Mouse (Mus musculus): ENCODE results near the gene Slc35e3. TPM values are rescaled to one million over a fixed set of nuclear protein-coding genes. Genes with fewer than 3 reads are reported as not detected.

Gene Slc35e3
- polyA plus RNA-seq, 1 experiment from 2014 or later = 2.5 TPM

GRCm38 (mm10) chr10:117689297-117690100 lies 56.7 kb downstream of the Slc35e3 start:
- no peak overlapping the region for H3K4me2 ChIP-seq (ENCODE audit: low read depth, low read length)
- H3K9ac ChIP-seq (ENCODE audit: low read depth, low read length) = no peak overlapping the region
- no peaks in the 10 kb centered on the region for H3K9me3 ChIP-seq (replicated peaks; ENCODE audit: control insufficient read depth, low read length)
- no peak overlapping the region for H3K27ac ChIP-seq (ENCODE audit: low read length)
- ATAC-seq (ENCODE audit: low read depth) = no peak
- no peak overlapping the region for H3K4me3 ChIP-seq (ENCODE audit: low read depth, low read length)
- H3K36me3 ChIP-seq (ENCODE audit: control insufficient read depth, insufficient read depth) = peaks cover 44% of the 10 kb centered on the region
- 92% methylated on average over 11 of the region's 11 CpGs for WGBS (ENCODE audit: insufficient replicate concordance)
- H3K27me3 ChIP-seq (ENCODE audit: control insufficient read depth, insufficient read depth, low read depth, low read length) = no peaks in the 10 kb centered on the region
- no peaks in the 10 kb centered on the region for H3K4me1 ChIP-seq (ENCODE audit: control insufficient read depth, low read depth, low read length)

DNA sequence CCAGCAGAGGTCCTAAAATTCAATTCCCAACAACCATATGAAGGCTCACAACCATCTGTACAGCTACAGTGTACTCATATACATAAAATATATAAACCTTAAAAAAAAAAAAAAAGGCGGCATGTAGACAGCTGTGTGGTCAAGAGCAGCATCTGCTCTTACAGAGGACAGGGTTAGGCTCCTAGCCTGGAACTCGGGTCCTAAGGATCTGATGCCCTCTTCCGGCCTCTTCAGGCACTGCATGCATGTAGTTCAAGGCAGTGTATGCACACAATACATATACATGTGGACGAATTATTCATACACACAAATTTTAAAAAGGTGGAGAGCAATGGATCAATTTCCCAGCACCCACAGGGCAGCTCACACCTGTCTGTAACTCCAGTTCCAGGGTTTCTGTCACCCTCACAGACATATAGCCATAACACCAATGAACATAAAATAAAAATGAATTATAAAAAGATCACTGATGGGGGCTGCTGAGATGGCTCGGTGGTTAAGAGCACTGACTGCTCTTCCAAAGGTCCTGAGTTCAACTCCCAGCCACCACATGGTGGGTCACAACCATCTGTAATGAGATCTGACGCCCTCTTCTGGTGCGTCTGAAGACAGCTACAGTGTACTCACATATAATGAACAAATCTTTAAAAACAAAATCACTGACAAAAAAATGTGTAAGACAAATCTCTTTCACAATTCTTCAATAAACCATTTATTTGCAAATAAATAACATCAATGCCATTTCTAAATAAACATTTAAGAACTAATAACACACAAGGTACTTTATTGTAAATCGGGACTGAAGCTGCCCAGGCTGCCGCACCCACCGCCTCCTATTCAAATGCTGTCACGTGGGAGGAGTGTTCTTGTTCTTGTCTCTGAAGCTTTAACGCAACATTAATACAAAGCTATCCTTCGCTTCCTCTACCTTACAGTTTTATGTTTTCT lies 57.7 kb downstream of the Slc35e3 start:
- 75% methylated on average over 13 of the region's 13 CpGs for WGBS (ENCODE audit: insufficient replicate concordance)
- H3K4me3 ChIP-seq (ENCODE audit: low read depth, low read length) = no peak overlapping the region
- H3K27ac ChIP-seq (ENCODE audit: low read length) = no peak overlapping the region
- ATAC-seq (ENCODE audit: low read depth) = no peak
- no peaks in the 10 kb centered on the region for H3K9me3 ChIP-seq (replicated peaks; ENCODE audit: control insufficient read depth, low read length)
- no peak overlapping the region for H3K9ac ChIP-seq (ENCODE audit: low read depth, low read length)
- H3K27me3 ChIP-seq (ENCODE audit: control insufficient read depth, insufficient read depth, low read depth, low read length) = no peaks in the 10 kb centered on the region
- peaks cover 36% of the 10 kb centered on the region for H3K36me3 ChIP-seq (ENCODE audit: control insufficient read depth, insufficient read depth)
- H3K4me1 ChIP-seq (ENCODE audit: control insufficient read depth, low read depth, low read length) = no peaks in the 10 kb centered on the region
- H3K4me2 ChIP-seq (ENCODE audit: low read depth, low read length) = no peak overlapping the region

DNA sequence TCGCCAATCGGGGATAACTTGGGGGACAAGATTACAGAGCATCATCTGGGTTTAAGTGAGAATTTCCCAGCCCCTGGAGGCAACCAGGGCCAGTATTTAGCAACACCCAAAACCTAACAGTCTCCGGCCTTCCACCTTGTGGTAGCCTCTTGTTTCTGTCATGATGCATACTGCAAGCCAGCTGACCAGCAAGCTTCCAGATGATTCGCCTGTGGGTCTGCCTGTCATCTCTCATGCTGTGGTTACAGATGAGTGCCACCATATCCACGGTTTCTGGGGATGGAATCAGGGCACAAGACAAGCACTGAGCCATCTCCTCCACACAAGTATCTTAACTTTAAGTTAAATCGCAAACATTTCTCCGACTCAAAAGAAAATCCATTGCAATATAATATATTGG lies 58.6 kb downstream of the Slc35e3 start:
- H3K9ac ChIP-seq (ENCODE audit: low read depth, low read length) = no peak overlapping the region
- no peak for ATAC-seq (ENCODE audit: low read depth)
- no peaks in the 10 kb centered on the region for H3K27me3 ChIP-seq (ENCODE audit: control insufficient read depth, insufficient read depth, low read depth, low read length)
- 80% methylated on average over 7 of the region's 7 CpGs for WGBS (ENCODE audit: insufficient replicate concordance)
- no peak overlapping the region for H3K27ac ChIP-seq (ENCODE audit: low read length)
- H3K9me3 ChIP-seq (replicated peaks; ENCODE audit: control insufficient read depth, low read length) = no peaks in the 10 kb centered on the region
- no peak overlapping the region for H3K4me3 ChIP-seq (ENCODE audit: low read depth, low read length)
- H3K4me1 ChIP-seq (ENCODE audit: control insufficient read depth, low read depth, low read length) = no peaks in the 10 kb centered on the region
- no peak overlapping the region for H3K4me2 ChIP-seq (ENCODE audit: low read depth, low read length)
- peaks cover 31% of the 10 kb centered on the region for H3K36me3 ChIP-seq (ENCODE audit: control insufficient read depth, insufficient read depth)

DNA sequence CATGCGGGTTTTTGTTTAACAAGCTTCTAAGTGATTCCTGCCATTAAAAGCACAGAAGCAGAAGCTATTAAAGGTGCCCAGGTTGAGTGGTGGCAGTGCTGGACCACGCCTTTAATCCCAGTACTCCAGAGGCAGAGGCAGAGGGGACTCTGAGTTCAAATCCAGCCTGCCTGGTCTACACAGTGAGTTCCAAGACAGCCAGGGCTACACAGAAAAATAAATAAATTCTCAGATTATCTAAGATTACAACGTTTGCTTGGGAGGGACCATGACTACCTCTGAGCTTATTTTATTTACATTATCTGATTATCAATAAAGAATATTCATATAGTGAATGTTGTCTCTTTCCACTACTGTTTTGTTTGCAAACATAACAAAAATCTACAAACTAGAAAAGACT lies 59.1 kb downstream of the Slc35e3 start:
- H3K4me3 ChIP-seq (ENCODE audit: low read depth, low read length) = no peak overlapping the region
- no peaks in the 10 kb centered on the region for H3K27me3 ChIP-seq (ENCODE audit: control insufficient read depth, insufficient read depth, low read depth, low read length)
- 74% methylated on average over 3 of the region's 3 CpGs for WGBS (ENCODE audit: insufficient replicate concordance)
- ATAC-seq (ENCODE audit: low read depth) = no peak
- H3K4me1 ChIP-seq (ENCODE audit: control insufficient read depth, low read depth, low read length) = no peaks in the 10 kb centered on the region
- no peak overlapping the region for H3K27ac ChIP-seq (ENCODE audit: low read length)
- H3K4me2 ChIP-seq (ENCODE audit: low read depth, low read length) = no peak overlapping the region
- H3K36me3 ChIP-seq (ENCODE audit: control insufficient read depth, insufficient read depth) = peaks cover 26% of the 10 kb centered on the region
- H3K9ac ChIP-seq (ENCODE audit: low read depth, low read length) = no peak overlapping the region
- no peaks in the 10 kb centered on the region for H3K9me3 ChIP-seq (replicated peaks; ENCODE audit: control insufficient read depth, low read length)

- Histone ChIP-seq H3K4me3 (ENCODE audit: low read depth, low read length) (no peak overlapping the region), H3K4me1 (ENCODE audit: control insufficient read depth, low read depth, low read length) (no peaks in the 10 kb centered on the region), H3K9ac (ENCODE audit: low read depth, low read length) (no peak overlapping the region), H3K36me3 (ENCODE audit: control insufficient read depth, insufficient read depth) (peaks cover 18% of the 10 kb centered on the region), H3K27me3 (ENCODE audit: control insufficient read depth, insufficient read depth, low read depth, low read length) (no peaks in the 10 kb centered on the region), H3K27ac (ENCODE audit: low read length) (no peak overlapping the region), H3K4me2 (ENCODE audit: low read depth, low read length) (no peak overlapping the region), H3K9me3 (replicated peaks; ENCODE audit: control insufficient read depth, low read length) (no peaks in the 10 kb centered on the region)
- WGBS (ENCODE audit: insufficient replicate concordance) = 81% methylated on average over 13 of the region's 13 CpGs
- ATAC-seq (ENCODE audit: low read depth) = no peak
Measured at GRCm38 (mm10) chr10:117685849-117686591, 60.1 kb downstream of the Slc35e3 start.

DNA sequence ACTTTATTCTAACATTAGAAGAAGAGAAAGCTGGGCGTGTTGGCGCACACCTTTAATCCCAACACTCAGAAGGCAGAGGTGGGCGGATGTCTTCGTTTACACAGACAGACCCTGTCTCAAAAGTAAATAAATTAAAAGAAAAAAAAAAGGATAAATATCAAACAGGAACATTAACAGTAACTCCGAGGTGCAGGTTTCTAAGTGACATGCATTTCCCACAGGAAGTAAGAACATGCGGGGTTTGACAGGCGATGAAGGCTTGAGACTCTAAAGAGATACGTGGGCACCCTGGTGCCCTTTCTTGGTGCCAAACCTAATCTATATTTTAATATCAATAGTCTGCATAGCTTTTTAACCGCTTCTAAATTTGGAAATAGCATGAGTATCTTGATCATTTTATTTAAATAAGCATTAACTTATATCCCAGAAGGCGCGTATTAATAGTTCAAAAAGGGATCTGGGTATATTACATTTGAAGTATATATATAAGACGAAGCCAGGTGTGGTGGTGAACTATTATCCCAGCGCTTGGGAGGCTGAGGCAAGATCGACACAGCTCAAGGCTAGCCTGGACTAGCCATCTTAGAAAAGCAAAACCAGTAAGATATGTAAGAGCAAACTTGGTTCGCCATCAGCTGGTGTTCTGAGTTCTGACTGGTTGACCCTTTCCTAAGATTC lies 60.9 kb downstream of the Slc35e3 start:
- Histone ChIP-seq H3K36me3 (ENCODE audit: control insufficient read depth, insufficient read depth) (peaks cover 15% of the 10 kb centered on the region), H3K9ac (ENCODE audit: low read depth, low read length) (no peak overlapping the region), H3K4me2 (ENCODE audit: low read depth, low read length) (no peak overlapping the region), H3K9me3 (replicated peaks; ENCODE audit: control insufficient read depth, low read length) (no peaks in the 10 kb centered on the region), H3K4me3 (ENCODE audit: low read depth, low read length) (no peak overlapping the region), H3K27me3 (ENCODE audit: control insufficient read depth, insufficient read depth, low read depth, low read length) (no peaks in the 10 kb centered on the region), H3K27ac (ENCODE audit: low read length) (no peak overlapping the region), H3K4me1 (ENCODE audit: control insufficient read depth, low read depth, low read length) (no peaks in the 10 kb centered on the region)
- no peak for ATAC-seq (ENCODE audit: low read depth)
- 67% methylated on average over 15 of the region's 15 CpGs for WGBS (ENCODE audit: insufficient replicate concordance)

DNA sequence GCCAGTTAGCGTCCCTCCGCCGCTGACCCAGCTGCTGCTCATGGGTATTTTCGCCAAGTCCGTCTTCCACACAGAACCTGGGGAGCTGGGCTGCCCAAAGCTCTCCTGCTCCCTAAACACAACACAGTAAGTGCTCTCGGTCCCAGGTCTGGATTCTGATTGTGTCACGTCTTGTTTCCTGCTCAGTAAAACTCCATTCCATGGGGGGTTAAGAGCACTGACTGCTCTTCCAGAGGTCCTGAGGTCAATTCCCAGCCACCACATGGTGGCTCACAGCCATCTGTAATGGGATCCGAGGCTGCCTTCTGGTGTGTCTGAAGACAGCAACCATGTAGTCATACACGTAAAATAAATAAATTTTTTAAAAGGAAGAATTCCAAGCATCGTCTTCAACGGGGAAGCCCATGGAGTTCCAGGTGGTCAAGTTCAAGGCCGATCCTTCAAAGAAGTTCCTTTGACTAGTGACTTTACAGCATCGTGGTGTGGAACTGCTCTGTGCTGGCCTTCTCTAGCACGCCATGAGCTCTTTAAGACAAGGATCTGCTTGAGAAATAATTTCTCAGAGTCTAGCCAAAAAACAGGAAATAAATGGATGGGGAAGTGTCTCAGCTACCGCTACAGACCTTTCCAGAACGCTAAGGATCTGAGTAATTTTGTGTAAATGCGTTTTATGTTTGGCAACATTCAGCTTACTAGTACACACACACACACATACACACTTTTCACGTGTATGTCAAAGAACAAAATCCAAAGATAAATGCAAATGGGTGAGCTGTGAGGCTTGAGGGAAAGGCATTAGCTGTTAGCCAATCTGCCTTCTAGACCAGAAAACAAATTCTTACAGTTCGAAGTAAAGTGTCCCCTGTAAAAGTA lies 61.6 kb downstream of the Slc35e3 start:
- Histone ChIP-seq H3K4me1 (ENCODE audit: control insufficient read depth, low read depth, low read length) (no peaks in the 10 kb centered on the region), H3K4me3 (ENCODE audit: low read depth, low read length) (no peak overlapping the region), H3K9ac (ENCODE audit: low read depth, low read length) (no peak overlapping the region), H3K36me3 (ENCODE audit: control insufficient read depth, insufficient read depth) (peaks cover 8% of the 10 kb centered on the region), H3K9me3 (replicated peaks; ENCODE audit: control insufficient read depth, low read length) (no peaks in the 10 kb centered on the region), H3K27me3 (ENCODE audit: control insufficient read depth, insufficient read depth, low read depth, low read length) (no peaks in the 10 kb centered on the region), H3K4me2 (ENCODE audit: low read depth, low read length) (no peak overlapping the region), H3K27ac (ENCODE audit: low read length) (no peak overlapping the region)
- ATAC-seq (ENCODE audit: low read depth) = no peak
- 60% methylated on average over 19 of the region's 19 CpGs for WGBS (ENCODE audit: insufficient replicate concordance)

DNA sequence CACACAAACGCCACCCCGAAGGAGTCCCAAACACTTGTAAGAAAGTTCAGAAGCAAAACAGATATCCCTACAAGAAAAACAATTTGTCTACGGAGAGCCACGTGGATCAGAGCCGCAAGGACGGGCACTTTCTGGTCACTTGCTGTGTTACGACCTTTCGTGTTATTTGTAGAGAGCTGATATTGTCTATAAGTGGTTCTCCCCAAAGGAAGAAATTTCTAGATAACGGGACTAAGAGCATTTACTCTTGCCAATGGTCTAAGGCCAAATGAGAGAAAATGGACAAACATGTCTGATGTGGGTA lies 62.5 kb downstream of the Slc35e3 start:
- Histone ChIP-seq H3K9ac (ENCODE audit: low read depth, low read length) (no peak overlapping the region), H3K4me2 (ENCODE audit: low read depth, low read length) (no peak overlapping the region), H3K36me3 (ENCODE audit: control insufficient read depth, insufficient read depth) (peaks cover under 1% of the 10 kb centered on the region; the same call in 1 of the 2 replicates), H3K4me1 (ENCODE audit: control insufficient read depth, low read depth, low read length) (no peaks in the 10 kb centered on the region), H3K4me3 (ENCODE audit: low read depth, low read length) (no peak overlapping the region), H3K27me3 (ENCODE audit: control insufficient read depth, insufficient read depth, low read depth, low read length) (no peaks in the 10 kb centered on the region), H3K27ac (ENCODE audit: low read length) (no peak overlapping the region), H3K9me3 (replicated peaks; ENCODE audit: control insufficient read depth, low read length) (no peaks in the 10 kb centered on the region)
- ATAC-seq (ENCODE audit: low read depth) = no peak
- 77% methylated on average over 9 of the region's 9 CpGs for WGBS (ENCODE audit: insufficient replicate concordance)
